Mouse (Mus musculus): Measurements from ENCODE around the gene Gm6465. TPM values are rescaled to one million over a fixed set of nuclear protein-coding genes. Genes with fewer than 3 reads are reported as not detected.

Gm6465 gene
- total RNA-seq (2023), result not detected

GRCm38 (mm10) chr5:11845239-11845638 is at the start of gene Gm6465:
Gm6465 (plus strand) TSS chr5:11845539.

Other genes starting within 250 kb of the Gm6465 start
- not detected for gene Gm8922, start 163.6 kb upstream of the Gm6465 start, total RNA-seq (2023)
- not detected for gene Gm8926, start 75.0 kb upstream of the Gm6465 start, total RNA-seq (2023)
- not detected for gene 4933402N22Rik, start 72.5 kb downstream of the Gm6465 start, total RNA-seq (2023)